Mouse (Mus musculus): ENCODE data around the gene Rsph3a.

GRCm38 (mm10) chr17:7928662-7929061, 16.8 kb upstream of the Rsph3a start:
- no peak for TF ChIP-seq CTCF (IDR thresholded peaks at IDR 0.05; ENCODE audit: borderline replicate concordance, control insufficient read depth, extremely low read depth, insufficient read depth, low read length, poor library complexity)
- TF ChIP-seq POLR2A (IDR thresholded peaks at IDR 0.05; ENCODE audit: control insufficient read depth, extremely low read depth, insufficient read depth, low read length, poor library complexity) = no peak
